Mouse (Mus musculus): Measurements from ENCODE around the gene Unc93a. TPM values are rescaled to one million over a fixed set of nuclear protein-coding genes. Genes with fewer than 3 reads are reported as not detected.
"Not testable (repeated sequence)": the region's sequence is repeated elsewhere in the genome, so short reads cannot be mapped to it uniquely, and the experiment has no call there.

The Unc93a gene
- polyA plus RNA-seq, 1 experiment from 2014 or later, result not detected

DNA sequence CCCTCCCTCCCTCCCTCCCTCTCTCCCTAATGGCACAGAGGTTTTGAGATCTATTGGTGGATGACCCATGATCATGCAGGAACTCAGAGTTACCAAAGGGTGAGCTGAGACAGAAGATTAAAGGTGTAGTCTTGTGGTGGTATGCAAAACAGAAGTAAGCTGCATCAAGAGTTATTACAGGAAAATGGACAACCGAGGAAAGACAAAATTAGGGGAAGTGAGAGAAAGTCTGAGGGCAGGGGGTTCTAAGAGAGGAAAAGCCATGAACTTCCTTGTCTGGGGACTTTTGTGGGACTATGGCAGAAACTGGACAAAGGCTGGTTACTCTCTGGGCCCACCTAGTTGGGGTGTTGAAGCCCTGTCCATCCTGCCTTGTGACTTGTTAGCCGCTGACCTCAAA lies 11.1 kb upstream of the Unc93a start:
- H3K9me3 ChIP-seq (ENCODE audit: control insufficient read depth, low read length); DNase-seq (ENCODE audit: low spot score); H3K9ac ChIP-seq (ENCODE audit: low read depth, low read length); H3K36me3 ChIP-seq (ENCODE audit: control insufficient read depth, insufficient read depth, low read length); ATAC-seq (ENCODE audit: low read depth); H3K27ac ChIP-seq (replicated peaks; ENCODE audit: low read depth, low read length); H3K27me3 ChIP-seq (replicated peaks; ENCODE audit: control insufficient read depth, insufficient read depth, low read length); H3K4me3 ChIP-seq (ENCODE audit: low read depth, low read length); H3K4me1 ChIP-seq (ENCODE audit: control insufficient read depth, insufficient read depth, low read length); H3K4me2 ChIP-seq (ENCODE audit: low read depth, low read length): not testable (repeated sequence)
- no CpG with 5 or more reads among the region's 2 CpGs for WGBS

DNA sequence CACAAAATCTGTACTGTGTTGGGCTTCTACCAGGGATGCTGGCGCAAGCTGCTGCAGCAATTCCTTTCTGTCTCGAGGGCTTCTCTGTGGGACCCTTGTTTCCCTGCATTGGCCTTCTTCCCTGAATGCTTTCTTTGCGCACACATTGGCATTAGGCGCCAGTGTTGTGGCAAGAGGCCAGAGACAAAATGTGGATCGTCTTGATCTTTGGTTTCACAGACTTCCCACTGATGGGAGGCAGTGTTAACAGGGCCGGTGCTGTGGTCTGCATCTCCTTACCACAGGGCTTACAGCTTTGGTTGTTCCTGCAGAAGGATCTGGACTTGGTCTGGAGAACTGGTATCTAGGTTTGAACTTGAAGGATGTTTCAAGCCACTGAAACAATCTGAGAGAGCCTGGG lies 3.7 kb upstream of the Unc93a start:
- not testable (repeated sequence) for H3K36me3 ChIP-seq (ENCODE audit: control insufficient read depth, insufficient read depth, low read length); H3K27ac ChIP-seq (replicated peaks; ENCODE audit: low read depth, low read length); DNase-seq (ENCODE audit: low spot score); H3K27me3 ChIP-seq (replicated peaks; ENCODE audit: control insufficient read depth, insufficient read depth, low read length); ATAC-seq (ENCODE audit: low read depth); H3K4me1 ChIP-seq (ENCODE audit: control insufficient read depth, insufficient read depth, low read length); H3K4me2 ChIP-seq (ENCODE audit: low read depth, low read length); H3K9ac ChIP-seq (ENCODE audit: low read depth, low read length); H3K9me3 ChIP-seq (ENCODE audit: control insufficient read depth, low read length); H3K4me3 ChIP-seq (ENCODE audit: low read depth, low read length)
- no CpG with 5 or more reads among the region's 6 CpGs for WGBS

DNA sequence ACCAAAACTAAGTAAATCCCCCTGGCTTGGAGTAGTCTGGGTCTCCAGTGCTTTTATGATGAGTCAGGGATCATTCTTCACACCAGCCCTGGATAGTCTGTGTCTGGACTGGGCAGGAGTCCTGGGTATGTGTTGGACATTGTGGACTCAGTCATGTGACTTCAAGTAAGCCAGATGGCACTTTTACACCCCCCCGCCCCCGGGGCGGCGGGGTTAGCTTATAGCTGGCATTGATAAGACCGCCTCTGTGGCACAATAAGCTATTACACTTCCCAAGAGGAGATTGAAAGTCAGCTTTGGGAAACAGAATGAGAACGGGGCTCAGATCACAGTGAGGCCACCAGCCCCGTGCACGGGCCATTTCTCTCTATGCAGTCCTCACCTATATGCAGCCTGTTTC lies 742 bp upstream of the Unc93a start:
- 82% methylated on average over 8 of the region's 8 CpGs for WGBS

DNA sequence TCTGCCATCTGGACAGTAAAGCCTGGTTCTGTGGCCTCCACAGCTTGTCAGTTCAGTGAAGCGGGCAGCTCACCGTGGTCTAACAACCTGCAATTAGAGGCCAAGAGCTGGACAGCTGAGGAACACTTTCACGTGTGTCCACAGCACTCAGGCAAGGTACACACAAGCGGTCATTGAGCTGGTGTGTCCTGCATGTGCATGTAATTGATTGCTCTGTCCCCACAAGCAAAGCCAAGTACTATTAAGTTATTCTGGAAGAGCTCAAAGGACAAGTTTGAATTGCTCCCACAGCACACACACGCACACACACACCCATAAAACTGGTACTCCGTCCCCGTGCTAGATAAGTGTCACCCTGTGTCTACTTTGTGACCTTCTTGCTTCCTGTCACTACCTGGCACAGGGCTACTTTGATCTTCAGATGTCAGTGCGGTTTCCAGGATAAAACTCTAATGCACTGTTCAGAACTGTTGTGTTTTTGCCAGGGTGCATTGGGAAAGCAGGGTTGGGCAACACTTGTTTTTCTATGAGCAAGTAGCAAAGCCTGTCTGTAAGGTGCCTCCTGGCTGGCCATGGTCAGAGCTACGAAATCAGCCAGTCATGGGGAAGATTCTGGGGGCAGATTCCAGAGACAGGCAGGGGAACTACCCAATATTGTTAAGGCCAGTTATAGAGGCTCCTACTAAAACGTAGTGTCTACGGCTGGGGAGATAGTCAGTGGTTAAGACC lies 1.7 kb downstream of the Unc93a start:
- H3K4me1 ChIP-seq (ENCODE audit: control insufficient read depth, insufficient read depth, low read length); H3K27me3 ChIP-seq (replicated peaks; ENCODE audit: control insufficient read depth, insufficient read depth, low read length); DNase-seq (ENCODE audit: low spot score); H3K4me3 ChIP-seq (ENCODE audit: low read depth, low read length); ATAC-seq (ENCODE audit: low read depth); H3K9me3 ChIP-seq (ENCODE audit: control insufficient read depth, low read length); H3K9ac ChIP-seq (ENCODE audit: low read depth, low read length); H3K27ac ChIP-seq (replicated peaks; ENCODE audit: low read depth, low read length); H3K4me2 ChIP-seq (ENCODE audit: low read depth, low read length); H3K36me3 ChIP-seq (ENCODE audit: control insufficient read depth, insufficient read depth, low read length): not testable (repeated sequence)
- WGBS, result 71% methylated on average over 5 of the region's 11 CpGs

More for the DNA sequence above, 742 bp upstream of the Unc93a start:
- not testable (repeated sequence) for H3K27me3 ChIP-seq (replicated peaks; ENCODE audit: control insufficient read depth, insufficient read depth, low read length); H3K9ac ChIP-seq (ENCODE audit: low read depth, low read length); H3K36me3 ChIP-seq (ENCODE audit: control insufficient read depth, insufficient read depth, low read length); H3K9me3 ChIP-seq (ENCODE audit: control insufficient read depth, low read length); H3K4me1 ChIP-seq (ENCODE audit: control insufficient read depth, insufficient read depth, low read length); H3K27ac ChIP-seq (replicated peaks; ENCODE audit: low read depth, low read length); ATAC-seq (ENCODE audit: low read depth); DNase-seq (ENCODE audit: low spot score); H3K4me3 ChIP-seq (ENCODE audit: low read depth, low read length); H3K4me2 ChIP-seq (ENCODE audit: low read depth, low read length)

DNA sequence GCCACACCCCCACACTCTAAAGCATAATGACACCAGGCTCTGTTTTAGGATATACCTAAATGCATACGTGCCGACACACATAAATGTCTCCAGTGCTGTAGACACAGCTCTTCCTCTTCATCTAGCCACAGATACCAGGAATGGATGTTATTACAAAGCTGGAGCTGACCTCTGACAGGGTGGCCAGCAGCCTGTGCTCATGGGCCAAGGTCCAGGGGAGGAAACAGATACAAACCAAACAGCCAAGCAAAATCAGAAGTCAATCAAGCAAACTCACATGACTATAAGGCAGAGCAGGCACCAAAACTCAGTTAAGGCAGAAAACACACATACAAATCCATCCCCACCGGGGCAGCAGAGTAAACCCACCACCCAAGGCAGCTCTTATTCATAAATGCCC lies 2.3 kb downstream of the Unc93a start:
- not testable (repeated sequence) for DNase-seq (ENCODE audit: low spot score); H3K9ac ChIP-seq (ENCODE audit: low read depth, low read length); H3K27ac ChIP-seq (replicated peaks; ENCODE audit: low read depth, low read length); H3K4me2 ChIP-seq (ENCODE audit: low read depth, low read length); H3K4me1 ChIP-seq (ENCODE audit: control insufficient read depth, insufficient read depth, low read length); H3K36me3 ChIP-seq (ENCODE audit: control insufficient read depth, insufficient read depth, low read length); H3K9me3 ChIP-seq (ENCODE audit: control insufficient read depth, low read length); ATAC-seq (ENCODE audit: low read depth); H3K4me3 ChIP-seq (ENCODE audit: low read depth, low read length); H3K27me3 ChIP-seq (replicated peaks; ENCODE audit: control insufficient read depth, insufficient read depth, low read length)
- WGBS, result no CpG with 5 or more reads among the region's 3 CpGs

DNA sequence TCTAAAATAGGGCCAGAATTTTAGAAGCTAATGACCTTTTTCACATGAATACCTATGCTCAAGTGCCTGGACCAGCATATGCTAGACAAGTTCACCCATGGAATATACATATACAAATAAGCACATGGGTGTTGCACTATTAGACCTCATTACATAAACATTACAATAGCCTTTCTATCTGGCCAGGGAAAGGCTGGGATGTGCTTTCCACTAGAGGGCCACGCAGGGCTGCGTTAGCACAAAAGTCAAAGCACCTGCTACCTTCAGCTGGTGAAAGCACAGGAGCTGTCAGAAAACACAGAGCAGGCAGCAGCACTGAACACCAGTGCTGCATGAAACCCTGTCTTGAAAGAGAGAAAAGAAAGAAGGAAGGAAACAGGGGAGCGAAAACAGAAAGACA lies 7.4 kb downstream of the Unc93a start:
- ATAC-seq (ENCODE audit: low read depth); H3K4me1 ChIP-seq (ENCODE audit: control insufficient read depth, insufficient read depth, low read length); H3K27ac ChIP-seq (replicated peaks; ENCODE audit: low read depth, low read length); H3K9me3 ChIP-seq (ENCODE audit: control insufficient read depth, low read length); H3K9ac ChIP-seq (ENCODE audit: low read depth, low read length); DNase-seq (ENCODE audit: low spot score); H3K4me3 ChIP-seq (ENCODE audit: low read depth, low read length); H3K36me3 ChIP-seq (ENCODE audit: control insufficient read depth, insufficient read depth, low read length); H3K4me2 ChIP-seq (ENCODE audit: low read depth, low read length); H3K27me3 ChIP-seq (replicated peaks; ENCODE audit: control insufficient read depth, insufficient read depth, low read length): not testable (repeated sequence)
- WGBS, result 33% methylated on average over 2 of the region's 3 CpGs

DNA sequence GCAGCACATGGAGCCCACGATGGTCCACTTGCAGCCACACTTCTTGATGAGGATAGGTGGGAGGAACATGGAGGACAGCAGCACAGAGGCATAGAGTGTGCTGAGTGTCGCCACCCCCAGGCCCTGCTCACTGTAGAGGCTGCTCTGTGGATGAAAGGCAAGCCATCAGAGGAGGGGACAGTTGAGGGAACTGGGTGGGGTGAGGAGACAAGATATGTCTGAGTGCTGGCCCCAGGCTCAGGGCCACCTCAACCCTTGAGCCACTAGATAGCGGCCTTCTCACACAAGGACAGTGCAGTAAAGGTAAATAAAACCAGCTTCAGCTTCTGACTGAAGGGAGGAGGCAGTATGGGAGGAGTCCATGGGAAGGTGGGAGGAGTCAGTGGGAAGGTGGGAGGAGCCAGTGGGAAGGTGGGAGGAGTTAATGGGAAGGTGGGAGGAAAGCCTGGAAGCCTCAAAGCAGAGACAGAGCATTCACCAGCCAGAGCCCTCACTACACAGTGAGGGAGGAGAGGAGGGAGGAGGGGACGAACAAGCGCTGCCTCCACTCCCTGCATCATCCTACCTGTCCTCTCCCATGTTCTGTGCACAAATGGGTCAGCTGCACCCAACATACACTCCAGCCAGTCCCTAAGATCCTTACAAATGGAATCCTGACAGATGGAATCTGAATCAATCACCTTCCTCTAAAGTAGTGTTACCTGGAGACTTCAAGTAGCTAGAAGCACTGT lies 8.1 kb downstream of the Unc93a start:
- not testable (repeated sequence) for ATAC-seq (ENCODE audit: low read depth)

DNA sequence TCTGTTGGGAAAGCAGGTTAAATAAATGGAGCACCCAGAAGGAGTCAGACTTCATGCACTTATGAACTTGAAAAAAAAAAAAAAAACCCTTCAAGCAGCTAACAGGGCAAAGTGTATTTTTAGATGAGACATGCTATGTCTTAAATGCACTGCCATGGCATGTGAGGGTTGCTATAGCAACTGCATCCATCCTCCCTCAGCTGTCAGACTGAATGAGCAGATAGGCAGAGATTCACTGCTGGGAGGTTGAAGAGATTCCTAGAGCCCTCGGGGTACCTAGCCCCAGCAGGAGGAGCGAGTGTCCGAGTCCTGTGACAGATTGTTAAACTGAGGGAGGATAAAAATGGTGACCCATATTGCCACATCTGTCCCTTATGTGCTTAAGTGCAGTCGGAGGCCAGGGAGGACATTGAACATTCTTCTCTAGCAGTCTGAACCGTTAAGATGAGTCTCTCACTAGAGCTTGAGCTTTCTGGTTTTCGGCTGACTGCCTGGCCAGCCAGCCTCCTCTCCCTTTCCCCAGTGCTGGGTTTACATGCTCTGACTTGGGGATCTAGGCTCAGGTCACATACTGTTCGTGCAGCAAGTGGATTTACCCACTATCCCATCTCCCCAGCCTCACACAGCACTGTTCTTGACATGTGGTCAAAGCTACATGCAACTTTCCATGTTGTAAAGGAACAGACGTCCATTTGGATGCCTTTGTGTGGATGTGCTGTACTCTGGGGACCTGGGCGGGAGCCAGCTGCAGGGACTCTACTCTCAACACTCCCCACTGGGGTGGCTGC lies 18.9 kb downstream of the Unc93a start:
- not testable (repeated sequence) for ATAC-seq (ENCODE audit: low read depth); H3K9me3 ChIP-seq (ENCODE audit: control insufficient read depth, low read length)

More for the DNA sequence above, 8.1 kb downstream of the Unc93a start:
- WGBS, result 94% methylated on average over 2 of the region's 5 CpGs
- H3K4me1 ChIP-seq (ENCODE audit: control insufficient read depth, insufficient read depth, low read length); H3K36me3 ChIP-seq (ENCODE audit: control insufficient read depth, insufficient read depth, low read length); H3K9me3 ChIP-seq (ENCODE audit: control insufficient read depth, low read length); H3K9ac ChIP-seq (ENCODE audit: low read depth, low read length); DNase-seq (ENCODE audit: low spot score); H3K27me3 ChIP-seq (replicated peaks; ENCODE audit: control insufficient read depth, insufficient read depth, low read length); H3K4me3 ChIP-seq (ENCODE audit: low read depth, low read length); H3K4me2 ChIP-seq (ENCODE audit: low read depth, low read length); H3K27ac ChIP-seq (replicated peaks; ENCODE audit: low read depth, low read length): not testable (repeated sequence)

More for the DNA sequence above, 18.9 kb downstream of the Unc93a start:
- not testable (repeated sequence) for H3K9ac ChIP-seq (ENCODE audit: low read depth, low read length); H3K36me3 ChIP-seq (ENCODE audit: control insufficient read depth, insufficient read depth, low read length); H3K27ac ChIP-seq (replicated peaks; ENCODE audit: low read depth, low read length); H3K4me2 ChIP-seq (ENCODE audit: low read depth, low read length); H3K27me3 ChIP-seq (replicated peaks; ENCODE audit: control insufficient read depth, insufficient read depth, low read length); H3K4me3 ChIP-seq (ENCODE audit: low read depth, low read length); DNase-seq (ENCODE audit: low spot score); H3K4me1 ChIP-seq (ENCODE audit: control insufficient read depth, insufficient read depth, low read length)
- 49% methylated on average over 2 of the region's 9 CpGs for WGBS
